Mouse (Mus musculus): Measurements from ENCODE around the gene Immp1l.

DNA sequence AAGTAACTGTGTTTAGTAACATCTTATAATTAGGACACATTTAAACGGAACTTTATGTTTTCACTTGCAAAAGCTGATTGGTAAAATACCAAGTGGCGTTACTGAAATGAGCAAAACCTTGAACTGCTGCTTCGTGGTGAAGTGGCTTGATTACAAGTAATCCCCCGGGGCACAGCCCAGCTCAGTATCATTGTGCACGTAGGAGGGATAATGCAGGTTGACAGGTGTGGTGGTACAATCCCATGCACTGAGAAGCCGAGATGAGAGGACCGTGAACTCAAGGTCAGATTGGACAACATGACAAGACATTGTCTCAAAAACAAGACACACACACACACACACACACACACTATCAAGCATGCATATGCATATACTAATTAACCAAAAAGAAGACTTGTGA is 80.8 kb downstream of the Immp1l start:
- no peak for TF ChIP-seq GATA1 (IDR thresholded peaks at IDR 0.05; ENCODE audit: borderline replicate concordance, low read length)
- TF ChIP-seq FLI1 (IDR thresholded peaks at IDR 0.05; ENCODE audit: low read length) = no peak

Data from megakaryocyte, embryonic 14.5 days (primary cell).